ENCODE assay signal across 11 mouse cellular contexts in the genomic region with DNA sequence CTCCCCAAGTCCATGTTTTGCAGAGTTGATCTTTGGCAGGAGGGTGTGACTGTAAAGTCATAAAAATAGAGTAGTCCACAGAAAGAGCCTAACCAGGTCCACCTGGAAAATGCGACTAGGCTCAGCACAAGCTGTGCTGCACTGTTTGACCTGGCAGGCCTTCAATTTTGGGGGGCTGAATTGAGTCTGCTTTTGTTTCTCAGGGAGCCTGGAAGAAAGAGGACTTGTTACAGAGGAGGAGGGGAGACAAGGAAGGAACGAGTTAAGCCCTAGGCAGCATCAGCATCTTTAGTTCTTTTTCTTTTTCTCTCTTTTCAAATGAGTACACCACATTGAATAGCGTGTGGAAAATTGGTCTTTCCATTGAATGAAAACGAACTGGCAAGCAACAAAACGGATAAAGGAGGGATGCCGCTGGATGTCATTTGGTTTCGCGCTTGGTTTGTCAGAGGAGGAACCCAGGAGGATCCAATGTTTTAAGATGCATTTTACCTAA.
DNase-seq lines count a peak whose midpoint lies in the region; ATAC-seq and TF ChIP-seq lines count a peak whose summit lies in the region.
"Had no signal": no experiment of that assay in that cellular context is flagged by ENCODE, and none has a peak within 500 bp of the region (broad histone marks: within the 10 kb centered on the region; RNA-seq: fewer than 3 reads in every experiment).

No protein-coding gene starts in this region.

- H3K36me3 ChIP-seq in embryonic facial prominence, embryonic 15.5 days = no peaks in the 10 kb centered on the region
- no peaks in the 10 kb centered on the region for H3K36me3 ChIP-seq in hindbrain, postnatal 0 days (ENCODE audit: insufficient read depth, low read length)
- H3K36me3 ChIP-seq in midbrain, embryonic 11.5 days (ENCODE audit: control insufficient read depth, insufficient read depth, low read length) = no peaks in the 10 kb centered on the region

- H3K4me1 ChIP-seq in embryonic facial prominence, embryonic 15.5 days = 0 out of 2 replicates have a peak, but pooled peaks cover 7% of the 10 kb centered on the region
- no peaks in the 10 kb centered on the region for H3K4me1 ChIP-seq in hindbrain, postnatal 0 days (ENCODE audit: insufficient read depth, low read length)
- H3K4me1 ChIP-seq in midbrain, embryonic 11.5 days (ENCODE audit: control insufficient read depth, insufficient read depth, low read length) = peaks cover 8% of the 10 kb centered on the region

- H3K27me3 ChIP-seq in embryonic facial prominence, embryonic 15.5 days = no peaks in the 10 kb centered on the region
- H3K27me3 ChIP-seq in hindbrain, postnatal 0 days (ENCODE audit: insufficient read depth, low read length) = no peaks in the 10 kb centered on the region
- no peaks in the 10 kb centered on the region for H3K27me3 ChIP-seq in midbrain, embryonic 11.5 days (ENCODE audit: control insufficient read depth, insufficient read depth, low read length)

- TF ChIP-seq CTCF in hindbrain, postnatal 0 days (IDR thresholded peaks at IDR 0.05; ENCODE audit: low read depth) = no peak

- H3K4me2 ChIP-seq in embryonic facial prominence, embryonic 15.5 days (replicated peaks) = no peak overlapping the region
- 0 out of 2 replicates have a peak overlapping the region, but pooled peaks have one; percentile 27 for H3K4me2 ChIP-seq in hindbrain, postnatal 0 days (ENCODE audit: low read depth, low read length)
- H3K4me2 ChIP-seq in midbrain, embryonic 11.5 days = peak overlapping the region; percentile 20; the same call in 1 of the 2 replicates

- no peaks in the 10 kb centered on the region for H3K9me3 ChIP-seq in embryonic facial prominence, embryonic 15.5 days (replicated peaks)
- no peaks in the 10 kb centered on the region for H3K9me3 ChIP-seq in hindbrain, postnatal 0 days (ENCODE audit: low read length)
- no peaks in the 10 kb centered on the region for H3K9me3 ChIP-seq in midbrain, embryonic 11.5 days (ENCODE audit: control insufficient read depth, low read length)

- H3K4me3 ChIP-seq in embryonic facial prominence, embryonic 15.5 days (replicated peaks) = no peak overlapping the region
- no peak overlapping the region for H3K4me3 ChIP-seq in hindbrain, postnatal 0 days (ENCODE audit: low read length)
- H3K4me3 ChIP-seq in midbrain, embryonic 11.5 days (ENCODE audit: low read depth, low read length) = no peak overlapping the region
- H3K4me3 ChIP-seq: myocyte had no signal

- 26% methylated on average over 8 of the region's 8 CpGs for WGBS in embryonic facial prominence, embryonic 15.5 days
- WGBS in hindbrain, postnatal 0 days = 8% methylated on average over 8 of the region's 8 CpGs
- WGBS in midbrain, embryonic 11.5 days = 8% methylated on average over 8 of the region's 8 CpGs

- peak overlapping the region; percentile 51; the same call in 1 of the 2 replicates for H3K27ac ChIP-seq in embryonic facial prominence, embryonic 15.5 days (replicated peaks)
- peak overlapping the region; percentile 73 for H3K27ac ChIP-seq in hindbrain, postnatal 0 days
- H3K27ac ChIP-seq in midbrain, embryonic 11.5 days (ENCODE audit: low read depth, low read length) = 0 out of 2 replicates have a peak overlapping the region, but pooled peaks have one; percentile 5

- 0 out of 2 replicates have a peak, but pooled peaks have one; percentile 20 for ATAC-seq in cerebellum, adult (ENCODE audit: insufficient number of reproducible peaks, low FRiP score, low TSS enrichment)
- ATAC-seq in embryonic facial prominence, embryonic 15.5 days (ENCODE audit: insufficient number of reproducible peaks, low FRiP score, low TSS enrichment, low read depth) = peak; percentile 47; the same call in 1 of the 2 replicates
- ATAC-seq in hindbrain, postnatal 0 days = peak; percentile 90
- peak; percentile 81 for ATAC-seq in midbrain, embryonic 11.5 days (ENCODE audit: low FRiP score)
- ATAC-seq: Patski had no signal

- DNase-seq in cerebellum, adult 18-20 months = no peak
- DNase-seq in hindbrain, postnatal 0 days (ENCODE audit: low spot score) = peak; percentile 78
- peak; percentile 90 for DNase-seq in midbrain, embryonic 11.5 days (ENCODE audit: low spot score, missing footprints)
- DNase-seq in lung, postnatal 14 days = no peak
- DNase-seq in spleen, adult 12 weeks (ENCODE audit: low spot score) = no peak
- no peak for DNase-seq in kidney, adult 11 months
- DNase-seq: liver had no signal

- no peak overlapping the region for H3K9ac ChIP-seq in embryonic facial prominence, embryonic 15.5 days
- no peak overlapping the region for H3K9ac ChIP-seq in hindbrain, postnatal 0 days (replicated peaks; ENCODE audit: low read length)
- no peak overlapping the region for H3K9ac ChIP-seq in midbrain, embryonic 11.5 days (ENCODE audit: low read length)

Comparison
In these comparisons a context has a peak if more than half of its experiments do, and no peak if none do; other contexts are left out.
1. ATAC-seq: peak in every context shown above with its lines; median percentile 90 in hindbrain, postnatal 0 days; 81 in midbrain, embryonic 11.5 days; 47 in embryonic facial prominence, embryonic 15.5 days; 20 in cerebellum, adult.
2. DNase-seq: peak in hindbrain, postnatal 0 days (single experiment) and midbrain, embryonic 11.5 days (single experiment); none in cerebellum, adult 18-20 months (0 of 2), lung, postnatal 14 days (single experiment), spleen, adult 12 weeks (single experiment) and kidney, adult 11 months (single experiment).
3. H3K27ac ChIP-seq: peak in every context shown above with its lines; median percentile 73 in hindbrain, postnatal 0 days; 51 in embryonic facial prominence, embryonic 15.5 days; 5 in midbrain, embryonic 11.5 days.